Mouse (Mus musculus) liver, embryonic 16.5 days (tissue): Measurements from ENCODE around the gene Gm5134. TPM values are rescaled to one million over a fixed set of nuclear protein-coding genes. Genes with fewer than 3 reads are reported as not detected.
A peak's percentile ranks its signal among the peaks of the same experiment; 100 is the strongest.

Experiments
- ATAC-seq: fragments of 200-750 bp; cut with Nextera tagmentation; 2 replicates; pipeline ENCODE4 v1.8.0; 2017; ENCODE audit warnings: low read depth, mild to moderate bottlenecking, moderate number of reproducible peaks, moderate library complexity
- H3K27ac ChIP-seq: fragments of 300-500 bp; sonication (generic); 2 replicates; pipeline ENCODE4 v1.5.1; 2014; ENCODE audit warnings: mild to moderate bottlenecking, low read length
- H3K27me3 ChIP-seq: fragments of 300-500 bp; sonication (generic); 2 replicates; pipeline ENCODE4 v1.6.1; 2014; ENCODE audit warnings: low read depth, low read length, mixed read lengths; ENCODE audit not compliant: control insufficient read depth, insufficient read depth
- H3K36me3 ChIP-seq: fragments of 300-500 bp; sonication (generic); 2 replicates; pipeline ENCODE4 v1.6.1; 2014; ENCODE audit warnings: mild to moderate bottlenecking; ENCODE audit not compliant: control insufficient read depth, insufficient read depth
- H3K4me1 ChIP-seq: fragments of 300-500 bp; sonication (generic); 2 replicates; pipeline ENCODE4 v1.6.1; 2014; ENCODE audit warnings: low read depth, low read length, mixed read lengths; ENCODE audit not compliant: control insufficient read depth
- H3K4me2 ChIP-seq: fragments of 300-500 bp; sonication (generic); 2 replicates; pipeline ENCODE4 v1.6.1; 2014; ENCODE audit warnings: low read depth, low read length, mixed read lengths
- H3K4me3 ChIP-seq: fragments of 300-500 bp; sonication (generic); 2 replicates; pipeline ENCODE4 v1.5.1; 2014; ENCODE audit warnings: low read depth, mild to moderate bottlenecking, low read length
- H3K9ac ChIP-seq: fragments of 300-500 bp; sonication (generic); 2 replicates; pipeline ENCODE4 v1.6.1; 2014; ENCODE audit warnings: low read depth, low read length
- H3K9me3 ChIP-seq: fragments of 300-500 bp; sonication (generic); replicated peaks from 2 replicates; pipeline ENCODE4 v1.6.1; 2016; ENCODE audit warnings: low read length; ENCODE audit not compliant: control insufficient read depth
- WGBS: fragments of 180-500 bp; shearing (Covaris S2); extraction: QIAGEN DNeasy Blood & Tissue Kit; methylation state at CpG from one replicate; pipeline ENCODE4 v1.1.7; 2014; ENCODE audit not compliant: insufficient replicate concordance; 5-methylcytosine and 5-hydroxymethylcytosine counted together
- polyA plus RNA-seq: library from polyadenylated mRNA; unstranded; fragments of >200 nt; fragmentation: Nextera tagmentation; extraction: Ambion mirVana; gene quantifications from 2 replicates; pipeline ENCODE4 v1.2.1, GENCODE M21; 2015

Gm5134 gene
- polyA plus RNA-seq, 1 experiment from 2014 or later = 0.06 TPM

DNA sequence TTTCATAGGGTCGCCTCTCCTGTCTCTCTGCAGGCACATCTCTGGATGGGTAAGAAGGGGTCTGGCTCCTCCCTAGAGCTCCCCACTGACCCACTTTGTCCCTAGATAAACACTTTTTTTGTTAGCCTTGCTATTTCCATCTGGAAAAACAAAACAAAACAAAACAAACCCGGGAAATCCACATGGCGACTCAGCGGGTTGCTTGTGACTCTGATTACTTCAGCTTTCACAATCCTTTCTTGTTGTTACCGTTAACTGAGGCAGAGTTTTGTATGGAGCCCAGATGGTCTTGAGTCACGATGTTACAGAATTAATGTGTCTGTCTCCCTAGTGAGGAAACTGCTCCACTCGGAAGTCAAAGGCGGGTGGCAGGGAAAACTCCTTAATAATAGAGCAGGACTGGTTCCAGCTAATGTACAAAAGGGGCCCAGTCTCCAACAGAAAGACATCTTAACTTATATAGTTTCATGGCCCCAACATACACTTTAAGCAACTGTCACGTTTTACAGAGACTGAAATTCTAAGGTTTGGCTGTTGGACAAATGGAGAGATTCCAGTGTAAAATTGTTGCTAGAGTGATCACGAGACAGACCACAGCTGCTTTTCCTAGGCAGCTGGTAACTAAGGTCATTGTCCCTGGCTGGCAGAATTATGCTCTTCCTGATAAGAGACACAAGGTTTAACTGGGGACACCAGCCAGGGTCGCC lies 10.1 kb upstream of the Gm5134 start:
- no peak for ATAC-seq
- Histone ChIP-seq H3K36me3 (no peaks in the 10 kb centered on the region), H3K27ac (no peak overlapping the region), H3K4me1 (peaks cover 9% of the 10 kb centered on the region), H3K9me3 (no peaks in the 10 kb centered on the region), H3K27me3 (peaks cover 3% of the 10 kb centered on the region; the same call in 1 of the 2 replicates), H3K4me2 (no peak overlapping the region), H3K9ac (no peak overlapping the region), H3K4me3 (no peak overlapping the region)
- WGBS = 40% methylated on average over 11 of the region's 11 CpGs

- H3K9me3 ChIP-seq = no peaks in the 10 kb centered on the region
- no peak for ATAC-seq
- 78% methylated on average over 7 of the region's 7 CpGs for WGBS
These were observed 9.1 kb upstream of the Gm5134 start for GRCm38 (mm10) chr10:75945213-75945612.

GRCm38 (mm10) chr10:75945896-75946295 lies 8.4 kb upstream of the Gm5134 start:
- no peak overlapping the region for H3K4me2 ChIP-seq
- no peaks in the 10 kb centered on the region; the same call in 1 of the 2 replicates for H3K4me1 ChIP-seq
- H3K4me3 ChIP-seq = no peak overlapping the region
- no peak overlapping the region for H3K9ac ChIP-seq
- H3K36me3 ChIP-seq = no peaks in the 10 kb centered on the region
- no peaks in the 10 kb centered on the region for H3K9me3 ChIP-seq
- no peak overlapping the region for H3K27ac ChIP-seq
- peaks cover 19% of the 10 kb centered on the region for H3K27me3 ChIP-seq
- no peak for ATAC-seq
- 66% methylated on average over 7 of the region's 7 CpGs for WGBS

More at GRCm38 (mm10) chr10:75945213-75945612, 9.1 kb upstream of the Gm5134 start:
- Histone ChIP-seq H3K27me3 (peaks cover 12% of the 10 kb centered on the region), H3K9ac (no peak overlapping the region), H3K4me3 (no peak overlapping the region), H3K4me2 (no peak overlapping the region), H3K27ac (no peak overlapping the region), H3K4me1 (peaks cover 6% of the 10 kb centered on the region), H3K36me3 (no peaks in the 10 kb centered on the region)

GRCm38 (mm10) chr10:75948079-75948478 lies 6.2 kb upstream of the Gm5134 start:
- no peaks in the 10 kb centered on the region for H3K9me3 ChIP-seq
- no peak for ATAC-seq
- WGBS = 56% methylated on average over 5 of the region's 5 CpGs
- H3K27me3 ChIP-seq = peaks cover 23% of the 10 kb centered on the region
- H3K9ac ChIP-seq = no peak overlapping the region
- peaks cover 5% of the 10 kb centered on the region for H3K4me1 ChIP-seq
- H3K4me3 ChIP-seq = no peak overlapping the region
- H3K36me3 ChIP-seq = no peaks in the 10 kb centered on the region
- no peak overlapping the region for H3K27ac ChIP-seq
- H3K4me2 ChIP-seq = no peak overlapping the region

- no peaks in the 10 kb centered on the region for H3K9me3 ChIP-seq
- H3K4me3 ChIP-seq = no peak overlapping the region
- no peaks in the 10 kb centered on the region for H3K36me3 ChIP-seq
- H3K9ac ChIP-seq = no peak overlapping the region
- H3K4me1 ChIP-seq = peaks cover 5% of the 10 kb centered on the region
- no peak overlapping the region for H3K27ac ChIP-seq
- H3K27me3 ChIP-seq = peaks cover 23% of the 10 kb centered on the region
- no peak overlapping the region for H3K4me2 ChIP-seq
- no peak for ATAC-seq
- WGBS = 65% methylated on average over 22 of the region's 22 CpGs
These were observed 5.0 kb upstream of the Gm5134 start for GRCm38 (mm10) chr10:75949053-75950045.

DNA sequence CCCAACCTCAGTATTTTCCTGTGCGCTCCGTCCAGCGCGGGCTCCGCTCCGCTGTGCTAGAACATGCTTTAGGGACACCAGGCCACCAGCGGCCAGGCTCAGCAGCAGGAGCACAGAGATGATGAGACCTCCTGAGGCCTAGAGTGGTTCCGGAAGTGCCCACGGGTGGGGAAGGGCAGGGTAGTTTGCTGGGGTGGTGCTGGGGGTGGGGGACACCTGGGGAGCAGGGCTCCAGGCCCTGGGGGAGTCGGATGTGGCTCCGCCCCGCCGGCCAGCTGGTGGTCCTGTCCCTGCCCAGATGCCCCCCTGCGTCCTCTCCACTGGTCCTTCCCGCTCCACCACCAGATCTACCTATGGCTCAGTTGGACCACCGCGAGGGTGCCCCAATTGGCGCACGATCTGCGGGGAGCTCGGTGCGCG lies 3.5 kb upstream of the Gm5134 start:
- Histone ChIP-seq H3K27me3 (peaks cover 25% of the 10 kb centered on the region), H3K4me3 (peak overlapping the region; percentile 53), H3K9ac (no peak overlapping the region), H3K4me1 (peaks cover 5% of the 10 kb centered on the region), H3K4me2 (peak overlapping the region; percentile 62), H3K27ac (no peak overlapping the region), H3K9me3 (no peaks in the 10 kb centered on the region), H3K36me3 (no peaks in the 10 kb centered on the region)
- ATAC-seq = peak; percentile 52
- WGBS = 8% methylated on average over 23 of the region's 23 CpGs

- H3K9ac ChIP-seq = no peak overlapping the region
- 3% methylated on average over 13 of the region's 13 CpGs for WGBS
- no peak for ATAC-seq
These were observed 2.8 kb upstream of the Gm5134 start for GRCm38 (mm10) chr10:75951424-75952050.

DNA sequence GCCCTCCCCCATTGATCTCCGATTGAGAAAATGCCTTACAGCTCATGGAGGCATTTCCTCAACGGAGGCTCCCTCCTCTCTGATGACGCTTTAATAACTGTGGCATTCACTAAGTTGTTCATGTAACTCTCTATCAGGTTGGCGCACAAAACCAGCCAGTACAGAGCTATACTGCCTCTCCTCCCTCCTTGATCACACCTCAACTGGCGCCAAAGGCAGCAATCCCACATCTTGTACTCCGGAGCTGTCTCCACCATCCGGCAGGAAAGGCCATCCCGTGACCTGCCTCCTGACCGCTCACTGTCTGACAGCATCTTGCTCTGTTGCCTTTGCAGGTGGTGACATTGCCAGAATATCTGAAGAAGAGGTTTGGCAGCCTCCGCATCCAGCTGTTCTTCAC lies 19.5 kb downstream of the Gm5134 start:
- H3K4me2 ChIP-seq = no peak overlapping the region
- ATAC-seq = no peak
- 77% methylated on average over 10 of the region's 10 CpGs for WGBS

More at GRCm38 (mm10) chr10:75951424-75952050, 2.8 kb upstream of the Gm5134 start:
- H3K4me2 ChIP-seq = peak overlapping the region; percentile 62
- H3K36me3 ChIP-seq = no peaks in the 10 kb centered on the region
- peaks cover 25% of the 10 kb centered on the region for H3K27me3 ChIP-seq
- peak overlapping the region; percentile 53 for H3K4me3 ChIP-seq
- no peak overlapping the region for H3K27ac ChIP-seq
- H3K9me3 ChIP-seq = no peaks in the 10 kb centered on the region
- peaks cover 5% of the 10 kb centered on the region for H3K4me1 ChIP-seq

More for the DNA sequence above, 19.5 kb downstream of the Gm5134 start:
- no peaks in the 10 kb centered on the region; the same call in 1 of the 2 replicates for H3K9me3 ChIP-seq
- no peaks in the 10 kb centered on the region for H3K36me3 ChIP-seq
- H3K4me3 ChIP-seq = no peak overlapping the region
- peaks cover 2% of the 10 kb centered on the region; the same call in 1 of the 2 replicates for H3K4me1 ChIP-seq
- no peaks in the 10 kb centered on the region for H3K27me3 ChIP-seq
- no peak overlapping the region for H3K9ac ChIP-seq
- H3K27ac ChIP-seq = no peak overlapping the region
